Mouse (Mus musculus): Measurements from ENCODE around the gene Gm17267.
"Not testable (repeated sequence)": the region's sequence is repeated elsewhere in the genome, so short reads cannot be mapped to it uniquely, and the experiment has no call there.

The Gm17267 gene

DNA sequence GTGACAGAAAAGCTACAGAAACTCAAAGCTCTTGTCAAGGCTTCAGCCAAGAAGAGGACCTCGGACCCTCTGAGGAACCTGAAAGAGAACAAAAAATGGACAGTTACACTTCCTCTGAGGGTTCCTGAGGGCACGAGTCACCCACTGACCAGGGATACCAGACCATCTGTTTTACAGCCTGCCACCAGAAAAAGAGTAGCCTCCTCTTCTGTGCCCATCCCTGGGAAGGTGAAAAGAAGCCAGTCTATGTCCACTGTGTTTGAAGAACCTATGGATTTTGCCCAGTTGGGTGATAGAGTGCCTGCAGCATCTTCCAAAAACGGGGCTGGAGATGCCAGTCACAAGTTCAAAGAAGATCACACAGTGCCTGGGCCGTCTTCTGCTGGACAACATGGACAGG, at the start of gene Gm17267:
Gene Gm17267 (plus strand): TSS at position 301 of the 400 bp plus-strand sequence.
- DNase-seq = not testable (repeated sequence)
